Mouse (Mus musculus): ENCODE results near the gene Spaca4. TPM values are rescaled to one million over a fixed set of nuclear protein-coding genes. Genes with fewer than 3 reads are reported as not detected.
A peak's percentile ranks its signal among the peaks of the same experiment; 100 is the strongest.

Gene Spaca4
- not detected for polyA plus RNA-seq (2017; shearing (Covaris generic))

GRCm38 (mm10) chr7:45725713-45726112, at the start of gene Spaca4:
Gene Spaca4 (minus strand): TSS chr7:45725813.
- ATAC-seq: no peak

- ATAC-seq: no peak
These were observed 49.6 kb upstream of the Spaca4 start for GRCm38 (mm10) chr7:45775237-45775636.

GRCm38 (mm10) chr7:45771101-45771500, 45.5 kb upstream of the Spaca4 start:
- no peak for ATAC-seq

- no peak for ATAC-seq
These were observed 44.9 kb upstream of the Spaca4 start for GRCm38 (mm10) chr7:45770427-45771082.

DNA sequence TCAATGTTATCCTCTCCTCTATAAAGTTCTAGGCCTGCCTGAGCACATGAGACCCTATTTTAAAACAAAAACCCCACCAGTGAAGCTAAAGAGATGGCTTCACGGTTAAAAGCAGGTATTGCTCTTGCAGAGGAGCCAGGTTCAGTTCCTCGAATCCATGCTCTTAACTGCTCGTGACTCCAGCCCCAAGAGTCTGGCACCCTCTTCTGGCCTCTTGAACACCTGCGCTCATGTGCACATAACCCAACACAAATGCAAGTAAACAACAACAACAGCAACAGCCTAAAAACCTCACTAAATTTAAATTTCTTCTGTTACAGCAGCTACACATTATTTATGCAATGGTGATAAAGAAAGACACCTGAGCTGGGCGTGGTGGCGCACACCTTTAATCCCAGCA, 41.9 kb upstream of the Spaca4 start:
- no peak for ATAC-seq

- no peak for ATAC-seq
These were observed 41.2 kb upstream of the Spaca4 start for GRCm38 (mm10) chr7:45766764-45767163.

- peak; percentile 75 for ATAC-seq
These were observed 40.4 kb upstream of the Spaca4 start for GRCm38 (mm10) chr7:45765995-45766394.

- no peak for ATAC-seq
These were observed 34.5 kb upstream of the Spaca4 start for GRCm38 (mm10) chr7:45760151-45760550.

DNA sequence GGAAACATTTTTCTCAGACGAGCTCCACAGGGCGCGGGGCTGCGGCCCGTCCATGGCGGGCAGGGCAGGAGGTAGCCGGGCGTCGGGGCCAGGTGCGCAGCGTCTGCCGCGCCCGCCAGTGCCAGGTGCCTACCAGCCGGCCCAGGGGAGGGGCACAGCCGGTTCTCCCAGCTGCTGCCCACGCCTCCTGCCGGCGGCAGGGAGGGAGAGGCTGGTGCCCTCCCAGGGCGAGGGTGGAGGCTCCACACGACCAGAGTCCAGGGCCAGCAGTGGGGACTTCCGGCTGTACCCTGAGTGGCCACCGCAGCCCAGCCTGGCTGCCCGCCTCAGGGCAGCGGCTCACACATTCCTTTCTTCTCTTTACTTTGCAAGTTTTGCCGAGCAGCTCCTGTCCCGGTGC, 33.8 kb upstream of the Spaca4 start:
- ATAC-seq: no peak

DNA sequence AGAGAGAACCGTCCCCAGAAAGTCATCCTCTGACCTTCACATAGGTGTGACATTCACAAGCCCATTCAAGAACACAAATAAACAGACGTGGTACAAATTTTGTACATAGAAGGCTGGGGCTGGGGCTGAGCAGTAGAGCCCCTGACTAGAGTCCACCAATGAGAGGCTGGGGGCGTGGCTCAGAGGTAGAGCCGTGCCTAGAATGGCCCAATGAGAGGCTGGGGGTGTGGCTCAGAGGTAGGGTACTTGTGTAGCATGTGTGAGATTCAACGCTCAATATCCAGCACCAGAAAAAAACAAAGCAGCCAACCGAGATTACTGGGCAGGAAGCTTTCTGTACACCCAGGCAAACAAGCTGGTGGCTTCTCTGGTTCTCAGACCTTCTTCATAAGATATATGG, 30.1 kb upstream of the Spaca4 start:
- no peak for ATAC-seq

DNA sequence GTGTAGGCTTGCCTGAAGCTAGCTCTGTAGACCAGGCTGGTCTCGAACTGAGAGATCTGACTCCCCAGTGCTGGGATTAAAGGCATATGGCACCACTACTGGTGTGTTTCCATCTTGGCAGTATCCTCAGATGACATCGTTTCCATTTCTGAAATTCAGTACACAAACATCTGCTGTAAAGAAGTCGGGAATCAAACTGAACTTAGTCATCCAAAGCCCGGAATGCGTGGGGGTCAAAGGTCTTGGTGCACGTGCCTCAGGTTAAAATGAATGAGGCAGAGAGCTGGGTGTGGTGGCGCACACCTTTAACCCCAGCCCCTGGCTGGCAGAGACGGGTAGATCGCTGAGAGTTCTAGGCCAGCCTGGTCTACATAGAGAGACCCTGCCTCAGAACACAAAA, 24.5 kb upstream of the Spaca4 start:
- ATAC-seq: no peak

- ATAC-seq: no peak
These were observed 23.8 kb upstream of the Spaca4 start for GRCm38 (mm10) chr7:45749401-45749800.

GRCm38 (mm10) chr7:45748110-45748509, 22.5 kb upstream of the Spaca4 start:
- ATAC-seq: no peak

GRCm38 (mm10) chr7:45747450-45747849, 21.8 kb upstream of the Spaca4 start:
- ATAC-seq: no peak

GRCm38 (mm10) chr7:45746518-45746917, 20.9 kb upstream of the Spaca4 start:
- no peak for ATAC-seq

- no peak for ATAC-seq
These were observed 18.8 kb upstream of the Spaca4 start for GRCm38 (mm10) chr7:45744387-45744786.

DNA sequence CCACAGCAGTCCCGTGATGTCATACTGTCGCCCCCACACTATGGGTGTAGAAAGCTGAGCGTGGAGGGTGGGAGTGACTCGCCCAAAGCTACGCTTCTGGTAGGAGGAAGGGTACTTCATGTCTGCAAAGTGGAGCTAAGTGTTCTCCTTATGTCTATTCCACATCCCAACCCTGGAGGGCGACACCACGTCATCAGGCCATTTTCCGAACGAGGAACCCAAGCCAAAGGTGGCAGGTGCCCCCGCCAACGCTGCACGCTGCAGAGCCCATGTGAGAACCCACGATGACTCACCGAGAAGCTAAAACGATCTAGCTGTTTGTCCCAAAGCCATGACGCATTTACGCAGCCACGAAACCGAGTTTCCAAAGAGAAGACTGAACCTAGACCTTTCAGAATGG, 16.7 kb upstream of the Spaca4 start:
- peak; percentile 57 for ATAC-seq

- ATAC-seq: peak; percentile 84
These were observed 16.2 kb upstream of the Spaca4 start for GRCm38 (mm10) chr7:45741777-45742176.

DNA sequence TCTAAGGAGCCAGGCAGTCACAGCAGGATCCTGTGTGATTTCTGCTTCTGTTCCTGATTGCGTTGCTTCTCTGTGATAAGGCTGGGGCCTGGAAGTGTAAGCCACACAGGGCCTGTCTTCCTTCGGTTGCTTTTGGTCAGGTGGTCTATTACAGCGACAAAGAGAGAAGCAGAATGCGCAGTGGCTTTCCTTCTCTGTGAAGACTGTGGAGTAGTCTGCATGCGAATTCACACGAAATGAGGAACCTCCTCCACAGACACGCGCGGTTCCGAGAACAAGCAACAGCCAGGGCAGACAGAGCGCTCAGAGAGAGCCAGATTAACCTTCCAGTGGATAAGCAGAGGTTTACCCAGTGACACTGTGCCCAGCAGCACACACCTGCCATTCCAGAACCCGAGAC, 15.7 kb upstream of the Spaca4 start:
- ATAC-seq: no peak

GRCm38 (mm10) chr7:45739820-45740219, 14.2 kb upstream of the Spaca4 start:
- ATAC-seq: no peak

- peak; percentile 62 for ATAC-seq
These were observed 13.7 kb upstream of the Spaca4 start for GRCm38 (mm10) chr7:45739162-45739763.

GRCm38 (mm10) chr7:45733477-45733876, 7.9 kb upstream of the Spaca4 start:
- ATAC-seq: peak; percentile 99

GRCm38 (mm10) chr7:45730727-45731431, 5.3 kb upstream of the Spaca4 start:
- no peak for ATAC-seq

DNA sequence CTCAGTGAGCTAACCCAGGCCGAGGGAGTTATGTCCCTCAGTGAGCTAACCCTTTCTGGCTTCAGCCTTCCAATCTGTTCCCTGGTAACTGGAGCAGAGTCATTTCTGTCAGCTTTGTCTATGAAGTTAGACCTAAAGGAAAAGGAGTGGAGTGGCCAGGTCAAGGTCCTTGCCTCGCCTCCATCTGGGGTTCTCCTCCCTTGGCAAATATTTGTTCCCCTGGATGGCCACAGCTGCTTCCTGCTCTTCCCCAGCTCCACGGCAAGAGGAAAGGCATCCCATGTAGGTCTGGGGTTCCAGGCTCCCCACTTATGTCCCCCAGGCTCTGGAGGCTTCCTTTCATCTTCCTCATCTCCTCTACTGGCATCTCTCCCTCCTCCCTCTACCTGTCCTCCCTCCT, 2.0 kb upstream of the Spaca4 start:
- ATAC-seq: no peak
